Mouse (Mus musculus): ENCODE data around the gene Hdc.

Gene Hdc

DNA sequence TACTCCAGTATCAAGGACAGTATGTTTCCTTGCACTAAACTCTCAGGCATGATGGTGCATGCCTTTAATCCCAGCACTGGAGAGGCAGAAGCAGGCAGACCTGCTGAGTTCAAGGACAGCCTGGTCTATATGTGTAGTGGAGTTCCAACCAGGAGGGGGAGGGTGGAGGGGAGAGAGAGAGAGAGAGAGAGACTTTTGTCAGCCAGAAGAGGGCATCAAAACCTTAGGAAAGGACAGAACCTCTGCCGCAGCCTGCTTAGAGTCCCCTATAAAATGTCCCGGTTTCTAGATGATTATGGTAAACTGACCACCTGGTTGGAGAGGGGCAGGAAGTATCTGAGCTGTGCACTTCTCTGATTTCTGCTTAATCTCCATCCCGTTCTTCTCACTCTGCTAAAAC, 20.1 kb downstream of the Hdc start:
- no peak for DNase-seq

DNA sequence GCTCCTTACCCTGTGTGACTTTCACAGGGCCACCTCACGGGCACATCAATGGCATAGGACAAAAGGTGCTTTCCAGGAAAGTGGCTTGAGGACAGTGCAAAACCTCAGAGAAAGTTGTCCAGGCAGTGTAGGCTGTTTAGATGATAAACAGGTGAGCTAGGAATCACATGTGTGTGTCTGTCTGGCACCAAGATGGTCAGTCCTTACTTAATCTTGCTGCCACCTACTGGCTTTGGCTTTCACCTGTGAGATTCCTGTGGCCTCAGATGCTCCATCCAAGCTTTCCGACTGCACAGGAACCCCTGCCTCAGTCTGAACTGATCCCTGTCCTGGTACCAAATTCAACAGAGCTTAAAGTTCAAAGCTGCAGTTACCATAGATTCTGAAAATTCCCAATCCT, 20.7 kb downstream of the Hdc start:
- DNase-seq, result no peak

GRCm38 (mm10) chr2:126597279-126598241, 21.5 kb downstream of the Hdc start:
- no peak for DNase-seq

DNA sequence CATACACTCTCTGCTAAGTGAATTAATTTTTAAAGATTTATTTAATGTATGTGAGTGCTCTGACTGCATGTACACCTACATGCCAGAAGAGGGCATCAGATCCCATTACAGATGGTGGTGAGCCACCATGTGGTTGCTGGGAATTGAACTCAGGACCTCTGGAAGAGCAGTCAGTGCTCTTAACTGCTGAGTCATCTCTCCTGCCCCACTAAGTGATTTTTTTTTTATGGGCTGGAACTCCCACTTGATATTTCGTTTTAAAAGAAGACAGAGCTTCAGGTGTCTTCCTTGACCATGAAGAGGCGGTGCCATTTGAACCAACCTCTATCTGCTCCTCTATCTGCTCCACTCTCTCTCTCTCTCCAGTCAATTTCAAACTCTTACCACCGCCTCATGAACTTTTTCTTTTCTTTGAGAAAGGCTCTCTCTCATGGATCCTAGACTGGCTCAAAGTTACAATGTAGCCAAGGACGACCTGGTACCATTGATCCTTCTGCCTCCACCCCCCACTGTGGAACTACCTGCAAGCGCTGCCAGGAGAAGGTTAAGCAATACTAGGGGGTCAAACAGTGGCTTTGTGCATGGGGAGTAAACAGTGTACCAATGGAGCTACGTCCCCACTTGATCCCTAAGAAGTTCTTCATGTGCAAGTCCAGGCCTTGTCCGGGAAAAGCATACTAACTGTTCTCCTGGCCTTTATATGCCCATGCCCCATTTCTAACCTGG, 22.6 kb downstream of the Hdc start:
- DNase-seq, result no peak

- no peak for DNase-seq
These were observed 25.1 kb downstream of the Hdc start for GRCm38 (mm10) chr2:126593831-126594610.

DNA sequence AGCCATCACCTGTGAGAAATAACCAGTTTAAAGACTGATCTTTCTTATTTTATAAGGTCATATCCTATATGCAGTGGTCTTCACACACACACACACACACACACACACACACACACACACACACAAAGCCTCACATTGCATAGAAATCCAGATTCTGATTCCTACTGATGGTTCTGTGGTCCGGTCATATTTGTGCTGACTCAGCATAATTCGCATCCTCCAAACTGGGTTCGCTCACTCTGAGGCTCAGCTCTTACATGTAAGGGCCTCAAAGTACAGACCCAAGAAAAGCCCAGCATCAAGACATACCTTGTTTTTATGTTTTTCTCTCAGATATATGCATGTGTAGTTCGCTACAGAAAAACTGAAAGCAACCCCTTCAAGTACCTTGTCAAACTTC, 27.8 kb downstream of the Hdc start:
- DNase-seq, result no peak

DNA sequence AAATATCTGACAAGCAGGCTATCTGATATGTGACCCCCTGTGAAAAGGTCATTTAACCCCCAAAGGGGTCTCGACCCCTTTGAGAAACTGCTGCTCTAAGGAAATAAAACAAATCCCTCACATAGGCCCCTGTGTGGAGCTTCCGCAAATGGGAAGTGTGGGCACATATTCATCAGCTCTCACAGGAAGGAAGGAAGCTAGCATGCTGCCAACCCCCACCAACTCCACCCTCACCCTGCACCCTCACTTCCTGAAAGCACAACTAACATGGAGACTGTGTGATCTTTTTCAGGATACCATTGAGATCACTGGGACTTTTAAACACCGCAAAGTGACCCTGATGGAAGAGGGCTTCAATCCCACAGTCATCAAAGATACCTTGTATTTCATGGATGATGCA, 31.6 kb downstream of the Hdc start:
- no peak for DNase-seq

GRCm38 (mm10) chr2:126584621-126585369, 34.3 kb downstream of the Hdc start:
- no peak for DNase-seq

DNA sequence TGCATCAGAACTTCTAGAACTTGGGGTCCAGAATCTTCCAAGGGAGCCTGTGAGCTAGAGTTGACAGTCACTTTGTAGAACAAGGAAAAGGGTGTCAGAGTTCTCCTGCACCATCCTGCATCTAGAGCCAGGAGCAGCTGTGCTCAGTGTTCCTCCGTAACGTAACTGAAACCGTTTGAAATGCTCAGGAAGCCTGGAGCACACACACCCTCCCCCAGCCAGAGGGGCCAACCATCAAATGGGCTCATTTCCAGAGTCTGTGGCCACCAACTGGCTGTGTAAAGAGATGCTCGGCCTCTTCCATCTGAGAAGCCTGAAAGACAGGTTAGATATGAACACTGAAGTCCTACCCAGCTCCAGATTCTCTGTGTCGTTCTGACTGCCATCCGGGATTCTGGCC, 35.1 kb downstream of the Hdc start:
- DNase-seq, result no peak

DNA sequence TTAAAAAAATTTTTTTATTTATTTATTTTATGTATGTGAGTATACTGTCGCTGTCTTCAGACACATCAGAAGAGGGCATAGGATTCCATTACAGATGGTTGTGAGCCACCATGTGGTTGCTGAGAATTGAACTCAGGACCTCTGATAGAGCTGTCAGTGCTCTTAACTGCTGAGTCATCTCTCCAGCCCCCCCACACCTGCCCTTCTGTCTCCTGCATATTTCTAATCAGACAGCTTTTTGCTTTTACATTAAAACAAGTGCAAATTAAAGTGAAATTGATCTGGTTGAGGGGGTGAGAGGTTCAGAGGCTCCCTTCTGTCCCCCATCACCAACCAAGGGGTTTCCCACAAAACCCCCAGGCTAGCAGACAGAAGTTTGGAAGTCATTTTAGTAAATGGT, 39.8 kb downstream of the Hdc start:
- no peak for DNase-seq

GRCm38 (mm10) chr2:126577362-126577761, 41.7 kb downstream of the Hdc start:
- no peak for DNase-seq

DNA sequence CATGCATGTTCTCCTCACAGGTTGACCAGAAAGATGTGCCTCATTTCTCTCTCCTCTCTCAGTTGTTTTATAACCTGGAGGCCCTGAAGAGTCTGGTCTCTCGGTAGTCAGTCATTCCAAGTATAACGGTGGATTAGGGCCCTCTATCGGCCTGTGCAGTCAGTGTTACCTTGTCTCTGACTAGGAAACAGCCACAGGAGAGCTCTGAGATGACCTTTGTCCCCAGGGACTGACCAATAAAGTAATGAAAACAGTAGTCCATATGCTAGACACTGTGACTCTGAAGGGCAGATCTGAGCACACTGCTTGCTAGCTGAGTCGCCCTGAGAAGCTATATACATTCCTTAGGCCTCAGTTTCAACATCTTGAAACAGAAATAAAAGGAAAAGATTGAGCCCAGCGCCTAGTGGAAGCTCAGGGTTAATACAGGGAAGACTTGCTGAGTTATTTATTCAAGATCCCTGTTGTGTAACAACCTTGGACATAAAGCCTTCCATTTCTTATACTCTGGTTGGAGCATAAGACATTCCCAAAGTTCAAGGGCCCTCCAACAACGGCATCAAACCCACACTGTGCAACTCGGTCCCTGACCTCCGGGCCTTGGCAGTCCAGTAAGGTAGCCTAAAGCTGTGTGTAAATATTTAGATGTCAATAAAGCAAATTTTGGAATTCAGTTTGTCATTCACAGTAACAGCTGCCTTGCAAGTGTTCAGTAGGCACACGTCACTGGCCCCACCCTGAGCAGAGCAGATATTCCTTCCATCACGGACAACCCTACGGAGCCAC, 43.5 kb downstream of the Hdc start:
- DNase-seq, result peak; percentile 72

GRCm38 (mm10) chr2:126572747-126573146, 46.4 kb downstream of the Hdc start:
- DNase-seq, result no peak

GRCm38 (mm10) chr2:126572163-126572562, 46.9 kb downstream of the Hdc start:
- peak; percentile 47 for DNase-seq

GRCm38 (mm10) chr2:126563411-126564105, 55.5 kb downstream of the Hdc start:
- DNase-seq, result no peak

DNA sequence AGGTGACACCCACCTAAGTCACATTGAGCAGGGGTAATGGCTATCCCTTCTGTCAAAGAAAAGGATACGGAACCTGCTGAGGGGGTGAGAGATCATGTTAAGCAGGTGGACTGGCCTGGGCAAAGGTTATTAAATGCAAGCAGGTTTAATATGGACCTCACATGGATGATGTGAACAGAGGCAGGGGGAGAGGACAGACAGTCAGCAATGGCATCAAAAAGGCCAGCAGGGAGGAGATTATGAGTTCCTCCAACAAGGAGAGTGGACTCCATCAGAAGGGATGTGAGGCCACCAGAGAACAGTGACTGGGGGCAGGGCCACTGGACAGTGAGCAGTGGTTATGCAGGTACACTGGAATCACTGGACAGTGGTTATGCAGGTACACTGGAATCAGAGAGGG, 59.0 kb downstream of the Hdc start:
- no peak for DNase-seq

GRCm38 (mm10) chr2:126555533-126555932, 63.6 kb downstream of the Hdc start:
- peak; percentile 78 for DNase-seq

GRCm38 (mm10) chr2:126553291-126553639, 65.8 kb downstream of the Hdc start:
- no peak for DNase-seq

- peak; percentile 86 for DNase-seq
These were observed 66.5 kb downstream of the Hdc start, which contains the start of gene Slc27a2 for GRCm38 (mm10) chr2:126552357-126553290. Gene Slc27a2, plus strand, starts transcription at chr2:126552407.

DNA sequence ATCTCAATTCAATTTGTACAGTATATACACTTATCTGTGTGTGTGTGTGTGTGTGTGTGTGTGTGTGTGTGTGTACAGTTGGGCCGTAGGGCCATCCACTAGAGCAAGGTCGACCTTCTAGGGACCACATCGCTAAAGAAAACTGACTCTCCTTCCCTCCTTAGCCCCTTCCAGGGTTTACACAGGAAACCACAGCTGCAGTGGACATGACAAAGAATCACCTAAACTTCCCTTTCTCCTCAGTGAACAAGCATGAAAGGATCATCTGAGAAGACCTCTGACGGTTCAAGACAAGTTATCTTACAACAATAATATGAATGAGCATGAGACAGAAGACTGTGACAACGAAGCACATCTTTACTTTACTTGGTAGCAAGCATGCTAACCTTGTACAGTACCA, 67.2 kb downstream of the Hdc start:
- no peak for DNase-seq

Measured in kidney, adult 11 months (tissue).